Mouse (Mus musculus) lung, postnatal 25 days (tissue): ENCODE data around the gene Amer3.
"Not testable (repeated sequence)": the region's sequence is repeated elsewhere in the genome, so short reads cannot be mapped to it uniquely, and the experiment has no call there.

Experiments used
- DNase-seq: peaks from one replicate; pipeline ENCODE4 v3.0.0; 2022; ENCODE audit warnings: low spot score

Amer3 gene

GRCm38 (mm10) chr1:34578851-34579781 is at the start of gene Amer3:
Gene Amer3 (plus strand): TSS chr1:34579657.
- DNase-seq = peak; percentile 18

- not testable (repeated sequence) for DNase-seq
These were observed 44.9 kb upstream of the Amer3 start for GRCm38 (mm10) chr1:34534574-34534973.

GRCm38 (mm10) chr1:34535043-34535698 is 44.3 kb upstream of the Amer3 start, which contains the start of gene Cfc1:
Gene Cfc1 (plus strand): TSS chr1:34535648.
- DNase-seq = not testable (repeated sequence)

GRCm38 (mm10) chr1:34536291-34536766 is 43.1 kb upstream of the Amer3 start:
- DNase-seq = no peak

GRCm38 (mm10) chr1:34536767-34537485 is 42.5 kb upstream of the Amer3 start:
- DNase-seq = peak; percentile 49

GRCm38 (mm10) chr1:34547074-34547473 is 32.4 kb upstream of the Amer3 start:
- DNase-seq = no peak

GRCm38 (mm10) chr1:34553690-34554089 is 25.8 kb upstream of the Amer3 start:
- no peak for DNase-seq

- DNase-seq = no peak
These were observed 25.2 kb upstream of the Amer3 start for GRCm38 (mm10) chr1:34554275-34554674.

- no peak for DNase-seq
These were observed 18.6 kb upstream of the Amer3 start, which contains the start of gene Prss40 for GRCm38 (mm10) chr1:34560843-34561242. Gene Prss40 (minus strand): TSS chr1:34560943.

GRCm38 (mm10) chr1:34564383-34565045 is 14.9 kb upstream of the Amer3 start:
- DNase-seq = no peak

- DNase-seq = no peak
These were observed 11.3 kb upstream of the Amer3 start for GRCm38 (mm10) chr1:34568120-34568519.

GRCm38 (mm10) chr1:34569876-34570275 is 9.6 kb upstream of the Amer3 start:
- DNase-seq = no peak

GRCm38 (mm10) chr1:34571431-34571830 is 8.0 kb upstream of the Amer3 start:
- DNase-seq = no peak

- DNase-seq = no peak
These were observed 6.2 kb upstream of the Amer3 start for GRCm38 (mm10) chr1:34573221-34573620.

GRCm38 (mm10) chr1:34579782-34580356 is 412 bp downstream of the Amer3 start:
- no peak for DNase-seq

- DNase-seq = no peak
These were observed 2.8 kb downstream of the Amer3 start for GRCm38 (mm10) chr1:34582218-34582617.

- no peak for DNase-seq
These were observed 4.4 kb downstream of the Amer3 start for GRCm38 (mm10) chr1:34583821-34584263.

- DNase-seq = no peak
These were observed 5.3 kb downstream of the Amer3 start for GRCm38 (mm10) chr1:34584736-34585135.

GRCm38 (mm10) chr1:34587298-34588096 is 8.0 kb downstream of the Amer3 start:
- no peak for DNase-seq

- DNase-seq = no peak
These were observed 20.5 kb downstream of the Amer3 start for GRCm38 (mm10) chr1:34600000-34600399.
